Mouse (Mus musculus): Measurements from ENCODE around the gene Safb2.

- TF ChIP-seq CTCF (IDR thresholded peaks at IDR 0.05; ENCODE audit: low read depth, low read length) = no peak
- TF ChIP-seq POLR2A (IDR thresholded peaks at IDR 0.05; ENCODE audit: borderline replicate concordance, low read depth, low read length) = no peak
Observed at GRCm38 (mm10) chr17:56559386-56559785, 25.0 kb downstream of the Safb2 start.
